Mouse (Mus musculus) cerebellum, adult 2 months (tissue): ENCODE measurements around the gene Sgms1.

Experiments
- CTCF ChIP-seq: fragments of 200-500 bp; IDR thresholded peaks from 2 replicates; pipeline ENCODE4 v1.5.1; 2011; ENCODE audit warnings: low read depth, mild to moderate bottlenecking, control low read depth, low read length, moderate library complexity, borderline replicate concordance; ENCODE audit not compliant: insufficient read depth
- POLR2A ChIP-seq: fragments of 200-500 bp; IDR thresholded peaks from 2 replicates; pipeline ENCODE4 v1.6.1; 2011; ENCODE audit warnings: low read length, control low read depth, borderline replicate concordance; ENCODE audit not compliant: insufficient read depth

DNA sequence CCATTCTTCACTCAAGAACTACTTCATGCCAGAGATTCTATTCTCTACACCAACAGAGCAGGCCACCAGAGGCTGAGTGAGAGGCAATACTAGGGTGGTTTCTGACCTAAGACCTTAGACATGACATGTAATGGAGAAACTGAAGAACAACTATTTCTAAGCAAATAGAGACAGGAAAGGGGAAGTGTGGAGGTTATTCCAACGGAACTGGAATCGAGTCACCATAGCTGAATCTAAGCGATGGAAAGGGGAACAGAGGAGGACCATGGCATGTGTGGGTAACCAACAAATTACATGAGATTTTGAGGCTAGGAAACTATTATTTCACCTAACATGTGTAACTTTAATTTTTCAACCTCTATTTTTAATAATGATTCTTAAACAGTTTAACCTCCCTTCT, 78.5 kb downstream of the Sgms1 start:
- TF ChIP-seq POLR2A (no peak), CTCF (no peak)
